Mouse (Mus musculus): ENCODE measurements around the gene Wdr46.

- TF ChIP-seq EP300 (optimal IDR thresholded peaks at IDR 0.05) = no peak
- TF ChIP-seq CTCF (IDR thresholded peaks at IDR 0.05; ENCODE audit: low read depth) = no peak
These were observed 54.5 kb downstream of the Wdr46 start for GRCm38 (mm10) chr17:33994959-33995358.

Data from stomach, postnatal 0 days (tissue).